Mouse (Mus musculus) small intestine, adult 2 months (tissue): Measurements from ENCODE around the gene Hspb11.

ENCODE experiments used
- CTCF ChIP-seq: fragments of 200-500 bp; IDR thresholded peaks from 2 replicates; pipeline ENCODE4 v1.5.1; 2012; ENCODE audit warnings: low read depth, mild to moderate bottlenecking, control low read depth, inconsistent platforms, low read length, moderate library complexity, mixed read lengths; ENCODE audit not compliant: insufficient replicate concordance, insufficient read length; ENCODE audit errors: extremely low read depth
- POLR2A ChIP-seq: fragments of 200-500 bp; IDR thresholded peaks from 2 replicates; pipeline ENCODE4 v1.6.1; 2012; ENCODE audit warnings: low read depth, mild to moderate bottlenecking, control low read depth, inconsistent platforms, low read length, moderate library complexity

- TF ChIP-seq CTCF (no peak), POLR2A (peak; percentile 78)
Observed at GRCm38 (mm10) chr4:107313690-107314478, 60.5 kb downstream of the Hspb11 start, which contains the start of gene Yipf1.
